Mouse (Mus musculus) mature B cell (primary cell): ENCODE data around the gene Scgb2b20.
"Not testable (repeated sequence)": the region's sequence is repeated elsewhere in the genome, so short reads cannot be mapped to it uniquely, and the experiment has no call there.

Experiments used
- in situ Hi-C: fragments of 300-500 bp; cut with MboI; formaldehyde crosslinking; loops from 2 replicates; pipeline ENCODE4 v1.14.3; 2019

Scgb2b20 gene

DNA sequence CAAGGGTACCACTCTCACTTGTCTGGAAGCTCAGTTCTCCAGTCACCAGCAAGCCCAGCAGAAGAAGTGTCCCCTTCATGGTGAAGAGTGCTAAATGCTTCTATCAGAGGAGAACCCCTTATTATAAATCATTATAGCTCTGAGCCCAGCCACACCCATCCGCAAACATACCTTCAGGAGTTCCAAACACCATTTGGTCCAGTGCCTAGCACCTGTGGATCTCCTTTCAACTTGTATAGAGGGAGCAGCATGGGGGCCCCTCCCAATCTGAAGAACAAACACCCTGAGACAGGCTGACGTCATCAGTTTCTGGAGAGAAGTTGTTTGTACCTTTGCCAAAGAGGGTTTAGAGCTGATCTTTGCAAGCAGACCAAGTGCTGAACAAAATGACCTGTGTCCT is at the start of gene Scgb2b20:
Gene Scgb2b20 (minus strand): TSS at position 101 of the 400 bp plus-strand sequence.
- in situ Hi-C loops: not testable (repeated sequence)

GRCm38 (mm10) chr7:33409681-33410080 is 43.6 kb upstream of the Scgb2b20 start:
- in situ Hi-C loops: not testable (repeated sequence)

DNA sequence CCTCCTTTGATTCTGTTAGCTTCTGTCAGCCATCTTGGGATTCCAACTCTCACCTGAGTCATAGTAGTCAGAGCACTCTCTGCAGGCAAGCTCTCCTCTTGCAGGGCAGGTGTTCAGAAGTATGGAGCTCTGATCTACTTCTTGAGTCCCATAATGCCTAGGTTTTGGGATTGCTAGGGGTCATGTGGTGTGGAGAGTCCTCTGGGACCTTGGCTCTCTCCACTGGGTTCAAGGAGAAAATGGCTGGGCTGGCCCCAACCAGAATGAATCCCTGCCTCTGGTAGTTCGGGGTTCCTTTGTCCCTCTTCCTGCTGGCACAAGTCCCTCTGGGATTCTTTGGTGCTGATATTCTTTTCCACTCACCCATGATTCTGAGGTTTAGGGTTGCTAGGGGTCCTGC is 35.5 kb upstream of the Scgb2b20 start:
- in situ Hi-C loops: no loop called here

DNA sequence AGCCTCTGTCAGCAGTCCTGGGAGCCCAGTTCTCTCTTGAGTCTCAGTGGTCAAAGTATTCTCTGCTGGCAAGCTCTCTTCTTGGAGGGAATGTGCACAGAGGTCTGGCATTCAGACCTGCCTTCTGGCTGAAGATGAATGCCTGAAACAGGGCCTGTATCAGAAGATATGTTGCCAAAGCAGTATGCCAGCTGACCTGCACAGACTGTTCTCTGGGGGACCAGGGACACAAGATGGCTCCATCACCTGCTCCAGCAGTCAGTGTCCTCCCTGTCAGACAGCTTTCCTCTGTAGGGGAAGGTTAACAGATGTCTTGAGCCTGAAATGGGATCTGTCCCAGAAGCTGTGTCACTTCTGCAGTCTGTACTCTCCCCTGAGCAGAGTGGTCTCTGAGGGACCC is 33.6 kb upstream of the Scgb2b20 start:
- in situ Hi-C loops: not testable (repeated sequence)

GRCm38 (mm10) chr7:33372934-33373333 is 6.8 kb upstream of the Scgb2b20 start, which contains the start of gene Scgb1b20:
TSS of gene Scgb1b20 (plus strand) at chr7:33373234.
- in situ Hi-C loops: not testable (repeated sequence)
